Mouse (Mus musculus): ENCODE measurements at regions not wholly inside any gene's neighbourhood (a gene's known extent, or its start where the extent isn't known, plus 50 kb on each side); places are given as distances from the start of the nearest gene placed in this dataset.

- Histone ChIP-seq H3K4me3 (ENCODE audit: low read depth, low read length) (no peak overlapping the region), H3K4me2 (ENCODE audit: low read depth, low read length) (no peak overlapping the region), H3K9ac (replicated peaks) (no peak overlapping the region), H3K27ac (ENCODE audit: low read depth) (no peak overlapping the region), H3K27me3 (ENCODE audit: insufficient read depth, low read length) (no peaks in the 10 kb centered on the region), H3K4me1 (ENCODE audit: insufficient read depth) (no peaks in the 10 kb centered on the region), H3K36me3 (replicated peaks; ENCODE audit: insufficient read depth, low read length) (no peaks in the 10 kb centered on the region), H3K9me3 (ENCODE audit: low read length) (no peaks in the 10 kb centered on the region)
- ATAC-seq (no peak), DNase-seq (no peak)
- WGBS (ENCODE audit: insufficient replicate concordance) = 54% methylated on average over 15 of the region's 15 CpGs
- TF ChIP-seq CTCF (IDR thresholded peaks at IDR 0.05; ENCODE audit: low read depth) (no peak), EP300 (IDR thresholded peaks at IDR 0.05; ENCODE audit: low read depth) (no peak)
Measured at GRCm38 (mm10) chr16:93140535-93141110, 314.7 kb upstream of the Runx1 start.

- DNase-seq (no peak), ATAC-seq (no peak)
- Histone ChIP-seq H3K4me3 (ENCODE audit: low read depth, low read length) (no peak overlapping the region), H3K9me3 (ENCODE audit: low read length) (no peaks in the 10 kb centered on the region), H3K36me3 (replicated peaks; ENCODE audit: insufficient read depth, low read length) (no peaks in the 10 kb centered on the region), H3K27me3 (ENCODE audit: insufficient read depth, low read length) (no peaks in the 10 kb centered on the region), H3K27ac (ENCODE audit: low read depth) (no peak overlapping the region), H3K9ac (replicated peaks) (no peak overlapping the region), H3K4me2 (ENCODE audit: low read depth, low read length) (no peak overlapping the region), H3K4me1 (ENCODE audit: insufficient read depth) (peaks cover under 1% of the 10 kb centered on the region; the same call in 1 of the 2 replicates)
- TF ChIP-seq EP300 (IDR thresholded peaks at IDR 0.05; ENCODE audit: low read depth) (no peak), CTCF (IDR thresholded peaks at IDR 0.05; ENCODE audit: low read depth) (peak; percentile 64)
- WGBS (ENCODE audit: insufficient replicate concordance) = 42% methylated on average over 1 of the region's 1 CpGs
Measured at GRCm38 (mm10) chr16:93137249-93137648, 311.3 kb upstream of the Runx1 start.

DNA sequence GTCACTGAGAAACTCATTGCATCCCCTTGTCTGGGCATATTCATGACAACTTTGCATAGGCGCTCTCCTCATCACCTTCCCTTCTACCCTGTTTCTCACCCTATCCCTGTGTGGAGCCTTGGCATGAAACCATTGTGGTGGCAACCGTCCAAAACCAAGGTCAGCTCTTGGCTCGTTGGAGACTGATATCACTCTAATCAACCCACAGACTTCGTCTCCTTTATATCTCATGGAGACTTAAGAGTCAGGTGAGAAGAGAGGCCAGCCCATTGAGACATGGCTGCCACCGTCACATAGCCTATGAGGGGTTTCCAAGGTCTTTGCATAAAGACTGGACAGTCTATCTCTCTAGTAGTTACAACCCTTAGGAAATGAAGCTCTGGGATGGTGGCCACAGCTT is 305.5 kb upstream of the Runx1 start:
- no peaks in the 10 kb centered on the region for H3K9me3 ChIP-seq (ENCODE audit: low read length)
- H3K9ac ChIP-seq (replicated peaks) = no peak overlapping the region
- ATAC-seq (peak; percentile 15), DNase-seq (peak; percentile 55)
- no peaks in the 10 kb centered on the region for H3K27me3 ChIP-seq (ENCODE audit: insufficient read depth, low read length)
- no peak overlapping the region for H3K4me3 ChIP-seq (ENCODE audit: low read depth, low read length)
- no peaks in the 10 kb centered on the region for H3K36me3 ChIP-seq (replicated peaks; ENCODE audit: insufficient read depth, low read length)
- H3K4me1 ChIP-seq (ENCODE audit: insufficient read depth) = peaks cover 43% of the 10 kb centered on the region
- TF ChIP-seq EP300 (IDR thresholded peaks at IDR 0.05; ENCODE audit: low read depth) (peak; percentile 94), CTCF (IDR thresholded peaks at IDR 0.05; ENCODE audit: low read depth) (no peak)
- H3K27ac ChIP-seq (ENCODE audit: low read depth) = peak overlapping the region; percentile 86; the same call in 1 of the 2 replicates
- H3K4me2 ChIP-seq (ENCODE audit: low read depth, low read length) = no peak overlapping the region
- 60% methylated on average over 5 of the region's 5 CpGs for WGBS (ENCODE audit: insufficient replicate concordance)

DNA sequence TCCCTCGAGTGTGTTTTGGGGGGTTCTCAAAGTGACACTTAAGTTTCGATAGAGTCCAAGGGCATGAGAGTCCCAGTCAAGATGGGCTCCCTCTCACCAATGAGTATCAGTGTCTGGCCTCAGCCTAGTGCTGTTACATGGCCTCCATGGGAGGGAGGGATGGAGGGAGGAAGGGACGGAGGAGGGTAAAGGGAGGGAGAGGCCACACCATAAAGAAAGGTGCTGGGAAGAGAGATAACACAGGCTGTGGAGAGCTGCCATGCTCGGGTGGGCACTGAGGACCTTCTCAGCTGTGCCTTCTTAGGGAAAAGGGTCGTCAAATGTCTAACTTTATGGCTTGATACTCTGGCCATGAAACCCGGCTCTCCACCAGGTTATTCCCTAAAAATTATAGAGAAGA is 304.7 kb upstream of the Runx1 start:
- no peak overlapping the region for H3K9ac ChIP-seq (replicated peaks)
- DNase-seq (no peak), ATAC-seq (no peak)
- H3K36me3 ChIP-seq (replicated peaks; ENCODE audit: insufficient read depth, low read length) = no peaks in the 10 kb centered on the region
- H3K27ac ChIP-seq (ENCODE audit: low read depth) = peak overlapping the region; percentile 86
- peak overlapping the region; percentile 13; the same call in 1 of the 2 replicates for H3K4me2 ChIP-seq (ENCODE audit: low read depth, low read length)
- H3K4me1 ChIP-seq (ENCODE audit: insufficient read depth) = peaks cover 43% of the 10 kb centered on the region
- H3K4me3 ChIP-seq (ENCODE audit: low read depth, low read length) = no peak overlapping the region
- no peaks in the 10 kb centered on the region for H3K9me3 ChIP-seq (ENCODE audit: low read length)
- H3K27me3 ChIP-seq (ENCODE audit: insufficient read depth, low read length) = no peaks in the 10 kb centered on the region
- WGBS (ENCODE audit: insufficient replicate concordance) = 53% methylated on average over 6 of the region's 6 CpGs
- TF ChIP-seq EP300 (IDR thresholded peaks at IDR 0.05; ENCODE audit: low read depth) = no peak; the same call in 1 of the 2 replicates
- no peak for TF ChIP-seq CTCF (IDR thresholded peaks at IDR 0.05; ENCODE audit: low read depth)

- DNase-seq (no peak), ATAC-seq (0 out of 2 replicates have a peak, but pooled peaks have one; percentile 37)
- H3K4me3 ChIP-seq (ENCODE audit: low read depth, low read length) = no peak overlapping the region
- H3K9me3 ChIP-seq (ENCODE audit: low read length) = no peaks in the 10 kb centered on the region
- H3K27me3 ChIP-seq (ENCODE audit: insufficient read depth, low read length) = no peaks in the 10 kb centered on the region
- no peak overlapping the region; the same call in 1 of the 2 replicates for H3K27ac ChIP-seq (ENCODE audit: low read depth)
- TF ChIP-seq EP300 (IDR thresholded peaks at IDR 0.05; ENCODE audit: low read depth) = no peak
- no peak for TF ChIP-seq CTCF (IDR thresholded peaks at IDR 0.05; ENCODE audit: low read depth)
- peak overlapping the region; percentile 32; the same call in 1 of the 2 replicates for H3K4me2 ChIP-seq (ENCODE audit: low read depth, low read length)
- peaks cover 30% of the 10 kb centered on the region for H3K4me1 ChIP-seq (ENCODE audit: insufficient read depth)
- WGBS (ENCODE audit: insufficient replicate concordance) = 35% methylated on average over 7 of the region's 8 CpGs
- H3K36me3 ChIP-seq (replicated peaks; ENCODE audit: insufficient read depth, low read length) = no peaks in the 10 kb centered on the region
- no peak overlapping the region for H3K9ac ChIP-seq (replicated peaks)
Measured at GRCm38 (mm10) chr16:93123707-93124106, 297.8 kb upstream of the Runx1 start.

- Histone ChIP-seq H3K9me3 (ENCODE audit: low read length) (no peaks in the 10 kb centered on the region), H3K4me1 (ENCODE audit: insufficient read depth) (no peaks in the 10 kb centered on the region), H3K4me2 (ENCODE audit: low read depth, low read length) (no peak overlapping the region), H3K9ac (replicated peaks) (no peak overlapping the region), H3K36me3 (replicated peaks; ENCODE audit: insufficient read depth, low read length) (no peaks in the 10 kb centered on the region), H3K27ac (ENCODE audit: low read depth) (no peak overlapping the region), H3K27me3 (ENCODE audit: insufficient read depth, low read length) (no peaks in the 10 kb centered on the region), H3K4me3 (ENCODE audit: low read depth, low read length) (no peak overlapping the region)
- DNase-seq = no peak
- no peak for TF ChIP-seq CTCF (IDR thresholded peaks at IDR 0.05; ENCODE audit: low read depth)
- no peak for TF ChIP-seq EP300 (IDR thresholded peaks at IDR 0.05; ENCODE audit: low read depth)
- ATAC-seq = no peak
- WGBS (ENCODE audit: insufficient replicate concordance) = 83% methylated on average over 16 of the region's 16 CpGs
Measured at GRCm38 (mm10) chr16:93116111-93116969, 290.4 kb upstream of the Runx1 start.
